Mouse (Mus musculus): ENCODE measurements around the gene Hist2h2ac. TPM values are rescaled to one million over a fixed set of nuclear protein-coding genes. Genes with fewer than 3 reads are reported as not detected.
"Not testable (repeated sequence)": the region's sequence is repeated elsewhere in the genome, so short reads cannot be mapped to it uniquely, and the experiment has no call there.

Gene Hist2h2ac
- polyA plus RNA-seq, 1 experiment from 2014 or later = 7.6 TPM

GRCm38 (mm10) chr3:96225421-96225820, 4.7 kb upstream of the Hist2h2ac start:
- Histone ChIP-seq H3K4me2 (replicated peaks; ENCODE audit: low read depth, low read length) (no peak overlapping the region), H3K27me3 (ENCODE audit: control insufficient read depth, insufficient read depth, low read length) (no peaks in the 10 kb centered on the region), H3K4me1 (ENCODE audit: control insufficient read depth, insufficient read depth, low read length) (peaks cover 14% of the 10 kb centered on the region), H3K9me3 (ENCODE audit: control insufficient read depth, low read depth, low read length) (no peaks in the 10 kb centered on the region), H3K36me3 (ENCODE audit: control insufficient read depth, insufficient read depth, low read length) (no peaks in the 10 kb centered on the region), H3K9ac (replicated peaks; ENCODE audit: low read depth, low read length) (no peak overlapping the region), H3K27ac (ENCODE audit: low read length) (no peak overlapping the region), H3K4me3 (ENCODE audit: low read depth, low read length) (no peak overlapping the region)
- WGBS = 62% methylated on average over 2 of the region's 2 CpGs
- ATAC-seq (ENCODE audit: insufficient number of reproducible peaks, insufficient read depth, low FRiP score, low read depth) = no peak

GRCm38 (mm10) chr3:96222774-96223173, 2.1 kb upstream of the Hist2h2ac start:
- Histone ChIP-seq H3K36me3 (ENCODE audit: control insufficient read depth, insufficient read depth, low read length) (no peaks in the 10 kb centered on the region), H3K9ac (replicated peaks; ENCODE audit: low read depth, low read length) (no peak overlapping the region), H3K27me3 (ENCODE audit: control insufficient read depth, insufficient read depth, low read length) (no peaks in the 10 kb centered on the region), H3K4me1 (ENCODE audit: control insufficient read depth, insufficient read depth, low read length) (peaks cover 22% of the 10 kb centered on the region), H3K9me3 (ENCODE audit: control insufficient read depth, low read depth, low read length) (no peaks in the 10 kb centered on the region), H3K27ac (ENCODE audit: low read length) (no peak overlapping the region), H3K4me3 (ENCODE audit: low read depth, low read length) (no peak overlapping the region), H3K4me2 (replicated peaks; ENCODE audit: low read depth, low read length) (peak overlapping the region; percentile 90; the same call in 1 of the 2 replicates)
- WGBS = 90% methylated on average over 4 of the region's 4 CpGs
- no peak for ATAC-seq (ENCODE audit: insufficient number of reproducible peaks, insufficient read depth, low FRiP score, low read depth)

- H3K36me3 ChIP-seq (ENCODE audit: control insufficient read depth, insufficient read depth, low read length) = no peaks in the 10 kb centered on the region
- H3K4me1 ChIP-seq (ENCODE audit: control insufficient read depth, insufficient read depth, low read length) = peaks cover 22% of the 10 kb centered on the region
- no peaks in the 10 kb centered on the region for H3K9me3 ChIP-seq (ENCODE audit: control insufficient read depth, low read depth, low read length)
- H3K4me2 ChIP-seq (replicated peaks; ENCODE audit: low read depth, low read length) = peak overlapping the region; percentile 90
- no peaks in the 10 kb centered on the region for H3K27me3 ChIP-seq (ENCODE audit: control insufficient read depth, insufficient read depth, low read length)
- peak overlapping the region; percentile 46 for H3K4me3 ChIP-seq (ENCODE audit: low read depth, low read length)
- H3K27ac ChIP-seq (ENCODE audit: low read length) = peak overlapping the region; percentile 96
- 22% methylated on average over 9 of the region's 9 CpGs for WGBS
- no peak for ATAC-seq (ENCODE audit: insufficient number of reproducible peaks, insufficient read depth, low FRiP score, low read depth)
- peak overlapping the region; percentile 48 for H3K9ac ChIP-seq (replicated peaks; ENCODE audit: low read depth, low read length)
Observed at GRCm38 (mm10) chr3:96221640-96222038, 959 bp upstream of the Hist2h2ac start.

- Histone ChIP-seq H3K27ac (ENCODE audit: low read length) (peak overlapping the region; percentile 96), H3K4me3 (ENCODE audit: low read depth, low read length) (peak overlapping the region; percentile 46), H3K4me2 (replicated peaks; ENCODE audit: low read depth, low read length) (peak overlapping the region; percentile 90), H3K9ac (replicated peaks; ENCODE audit: low read depth, low read length) (peak overlapping the region; percentile 57), H3K4me1 (ENCODE audit: control insufficient read depth, insufficient read depth, low read length) (peaks cover 22% of the 10 kb centered on the region)
- not testable (repeated sequence) for H3K9me3 ChIP-seq (ENCODE audit: control insufficient read depth, low read depth, low read length); H3K36me3 ChIP-seq (ENCODE audit: control insufficient read depth, insufficient read depth, low read length); ATAC-seq (ENCODE audit: insufficient number of reproducible peaks, insufficient read depth, low FRiP score, low read depth); H3K27me3 ChIP-seq (ENCODE audit: control insufficient read depth, insufficient read depth, low read length)
- under 1% methylated on average over 27 of the region's 47 CpGs for whole genome bisulfite sequencing
Observed at GRCm38 (mm10) chr3:96220131-96220764, 432 bp downstream of the Hist2h2ac start.

DNA sequence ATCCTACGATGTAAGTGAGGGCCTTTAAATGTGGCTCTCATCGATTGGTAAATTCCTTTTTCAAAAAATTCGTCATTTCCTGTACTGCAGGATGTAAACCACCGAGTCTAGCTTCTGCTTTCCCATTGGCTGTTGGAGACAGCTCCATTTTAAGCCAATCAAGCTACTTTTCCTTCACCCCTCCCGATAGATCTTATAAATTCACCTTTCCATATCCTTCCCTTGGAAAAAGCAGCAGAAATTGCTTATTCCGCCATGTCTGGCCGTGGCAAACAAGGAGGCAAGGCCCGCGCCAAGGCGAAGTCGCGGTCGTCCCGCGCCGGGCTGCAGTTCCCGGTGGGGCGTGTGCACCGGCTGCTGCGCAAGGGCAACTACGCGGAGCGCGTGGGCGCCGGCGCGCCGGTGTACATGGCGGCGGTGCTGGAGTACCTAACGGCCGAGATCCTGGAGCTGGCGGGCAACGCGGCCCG, 984 bp downstream of the Hist2h2ac start, which contains the start of the genes Bola1 and Hist2h2ab:
Gene Bola1 (minus strand): TSS at position 49 of the 470 bp plus-strand sequence.
Gene Hist2h2ab (plus strand): TSS at position 205 of the 470 bp plus-strand sequence.
- peak within 1 kb of the TSS; percentile 90 for H3K4me2 ChIP-seq (replicated peaks; ENCODE audit: low read depth, low read length)
- no peaks in the 10 kb centered on the region for H3K9me3 ChIP-seq (ENCODE audit: control insufficient read depth, low read depth, low read length)
- no peaks in the 10 kb centered on the region for H3K27me3 ChIP-seq (ENCODE audit: control insufficient read depth, insufficient read depth, low read length)
- H3K4me3 ChIP-seq (ENCODE audit: low read depth, low read length) = peak within 1 kb of the TSS; percentile 46
- peak within 1 kb of the TSS; percentile 96 for H3K27ac ChIP-seq (ENCODE audit: low read length)
- H3K9ac ChIP-seq (replicated peaks; ENCODE audit: low read depth, low read length) = peak within 1 kb of the TSS; percentile 57
- peak; percentile 86 for ATAC-seq (ENCODE audit: insufficient number of reproducible peaks, insufficient read depth, low FRiP score, low read depth)
- no peaks in the 10 kb centered on the region for H3K36me3 ChIP-seq (ENCODE audit: control insufficient read depth, insufficient read depth, low read length)
- peaks cover 22% of the 10 kb centered on the region for H3K4me1 ChIP-seq (ENCODE audit: control insufficient read depth, insufficient read depth, low read length)
- WGBS = under 1% methylated on average over 37 of the region's 37 CpGs

- WGBS = under 1% methylated on average over 12 of the region's 12 CpGs
- no peak for ATAC-seq (ENCODE audit: insufficient number of reproducible peaks, insufficient read depth, low FRiP score, low read depth)
- Histone ChIP-seq H3K36me3 (ENCODE audit: control insufficient read depth, insufficient read depth, low read length) (no peaks in the 10 kb centered on the region), H3K4me2 (replicated peaks; ENCODE audit: low read depth, low read length) (peak overlapping the region; percentile 90), H3K27me3 (ENCODE audit: control insufficient read depth, insufficient read depth, low read length) (no peaks in the 10 kb centered on the region), H3K9ac (replicated peaks; ENCODE audit: low read depth, low read length) (peak overlapping the region; percentile 57), H3K4me1 (ENCODE audit: control insufficient read depth, insufficient read depth, low read length) (peaks cover 22% of the 10 kb centered on the region), H3K9me3 (ENCODE audit: control insufficient read depth, low read depth, low read length) (no peaks in the 10 kb centered on the region), H3K27ac (ENCODE audit: low read length) (peak overlapping the region; percentile 96), H3K4me3 (ENCODE audit: low read depth, low read length) (peak overlapping the region; percentile 46)
Observed at GRCm38 (mm10) chr3:96219191-96219641, 1.5 kb downstream of the Hist2h2ac start.

GRCm38 (mm10) chr3:96209242-96209641, 11.4 kb downstream of the Hist2h2ac start:
- H3K36me3 ChIP-seq (ENCODE audit: control insufficient read depth, insufficient read depth, low read length) = no peaks in the 10 kb centered on the region
- ATAC-seq (ENCODE audit: insufficient number of reproducible peaks, insufficient read depth, low FRiP score, low read depth) = no peak
- H3K4me3 ChIP-seq (ENCODE audit: low read depth, low read length) = no peak overlapping the region
- H3K27me3 ChIP-seq (ENCODE audit: control insufficient read depth, insufficient read depth, low read length) = no peaks in the 10 kb centered on the region
- H3K27ac ChIP-seq (ENCODE audit: low read length) = no peak overlapping the region
- 27% methylated on average over 15 of the region's 15 CpGs for WGBS
- H3K9me3 ChIP-seq (ENCODE audit: control insufficient read depth, low read depth, low read length) = no peaks in the 10 kb centered on the region
- no peak overlapping the region for H3K9ac ChIP-seq (replicated peaks; ENCODE audit: low read depth, low read length)
- H3K4me2 ChIP-seq (replicated peaks; ENCODE audit: low read depth, low read length) = no peak overlapping the region
- H3K4me1 ChIP-seq (ENCODE audit: control insufficient read depth, insufficient read depth, low read length) = no peaks in the 10 kb centered on the region

- no peaks in the 10 kb centered on the region for H3K4me1 ChIP-seq (ENCODE audit: control insufficient read depth, insufficient read depth, low read length)
- no peaks in the 10 kb centered on the region for H3K36me3 ChIP-seq (ENCODE audit: control insufficient read depth, insufficient read depth, low read length)
- no peak overlapping the region for H3K27ac ChIP-seq (ENCODE audit: low read length)
- H3K9ac ChIP-seq (replicated peaks; ENCODE audit: low read depth, low read length) = no peak overlapping the region
- ATAC-seq (ENCODE audit: insufficient number of reproducible peaks, insufficient read depth, low FRiP score, low read depth) = no peak
- no peak overlapping the region for H3K4me2 ChIP-seq (replicated peaks; ENCODE audit: low read depth, low read length)
- H3K27me3 ChIP-seq (ENCODE audit: control insufficient read depth, insufficient read depth, low read length) = no peaks in the 10 kb centered on the region
- no peaks in the 10 kb centered on the region for H3K9me3 ChIP-seq (ENCODE audit: control insufficient read depth, low read depth, low read length)
- 74% methylated on average over 3 of the region's 3 CpGs for WGBS
- H3K4me3 ChIP-seq (ENCODE audit: low read depth, low read length) = no peak overlapping the region
Observed at GRCm38 (mm10) chr3:96207819-96208218, 12.9 kb downstream of the Hist2h2ac start.

Data from stomach, embryonic 14.5 days (tissue).